Mouse (Mus musculus) spleen, embryonic (tissue): ENCODE results near the gene Atp8a1.

Source experiments
- CTCF ChIA-PET: fragments of 350-600 bp; sonication (Branson Sonifier 250); formaldehyde crosslinking; loops from one replicate; lab custom pipeline; 2022; lab: Charles Lee

Atp8a1 gene

GRCm38 (mm10) chr5:67847253-67848165 is at the start of gene Atp8a1:
Gene Atp8a1, minus strand, starts transcription at chr5:67847434.
- CTCF ChIA-PET = interaction anchor here (0.8 to 1.2 kb wide), 2 partner anchors 17 to 86 kb away, joined by 3 to 4 read pairs; no protein-coding TSS in a partner anchor

GRCm38 (mm10) chr5:67884422-67885210 is 37.4 kb upstream of the Atp8a1 start:
- CTCF ChIA-PET = no interaction called here

GRCm38 (mm10) chr5:67883564-67884171 is 36.4 kb upstream of the Atp8a1 start:
- CTCF ChIA-PET = no interaction called here

- CTCF ChIA-PET = no interaction called here
Measured at GRCm38 (mm10) chr5:67871414-67871813, 24.2 kb upstream of the Atp8a1 start.

GRCm38 (mm10) chr5:67866221-67866620 is 19.0 kb upstream of the Atp8a1 start:
- CTCF ChIA-PET = interaction anchor here (0.6 kb wide), 1 partner anchor 38 kb away, joined by 6 read pairs; no protein-coding TSS in a partner anchor

DNA sequence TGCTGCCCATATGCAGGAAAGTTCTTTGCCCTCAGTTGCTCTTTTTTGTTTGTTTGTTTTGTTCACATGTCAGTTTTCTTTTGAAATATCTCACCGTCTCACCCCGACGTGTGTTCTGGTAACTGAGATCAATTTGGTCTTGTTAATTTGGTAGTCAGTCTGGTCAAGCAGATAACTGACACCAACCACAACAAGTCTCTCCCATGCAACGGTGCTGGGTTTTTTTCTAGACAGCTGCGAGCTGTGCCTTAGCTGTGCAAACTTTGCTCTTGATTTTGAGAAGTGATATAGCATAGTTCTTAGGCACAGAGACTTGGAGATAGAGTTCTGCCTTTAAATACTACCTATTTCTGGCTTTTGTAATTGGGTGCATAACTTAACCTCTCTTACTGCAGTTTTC is 18.4 kb upstream of the Atp8a1 start:
- CTCF ChIA-PET = interaction anchor here (0.6 kb wide), 1 partner anchor 39 kb away, joined by 6 read pairs; no protein-coding TSS in a partner anchor

DNA sequence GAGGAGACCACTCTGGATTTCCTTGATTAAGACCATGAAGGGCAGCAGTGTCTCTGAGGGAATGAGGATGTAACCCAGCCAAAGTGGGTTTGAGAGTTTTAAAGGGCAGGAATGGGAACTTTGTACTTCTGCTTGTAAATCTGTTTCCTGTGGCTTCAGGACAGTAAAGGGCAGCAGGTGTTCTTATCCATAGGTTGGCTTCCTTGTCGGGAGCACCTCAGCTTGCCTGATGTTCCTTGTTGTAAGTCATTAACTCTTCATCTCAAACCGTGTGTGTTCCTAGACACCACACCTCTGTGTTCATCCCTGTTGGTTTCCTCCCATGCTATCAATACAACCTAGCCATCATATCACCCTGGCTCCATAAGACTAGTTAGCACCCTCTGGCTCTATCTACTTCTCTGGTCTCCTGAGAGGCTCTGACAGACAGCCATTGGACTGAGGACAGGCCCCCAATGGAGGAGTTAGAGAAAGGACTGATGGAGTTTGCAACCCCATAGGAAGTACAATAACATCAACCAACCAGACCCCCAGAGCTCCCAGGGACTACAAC is 17.4 kb upstream of the Atp8a1 start:
- CTCF ChIA-PET = no interaction called here

GRCm38 (mm10) chr5:67863950-67864391 is 16.7 kb upstream of the Atp8a1 start:
- CTCF ChIA-PET = no interaction called here

DNA sequence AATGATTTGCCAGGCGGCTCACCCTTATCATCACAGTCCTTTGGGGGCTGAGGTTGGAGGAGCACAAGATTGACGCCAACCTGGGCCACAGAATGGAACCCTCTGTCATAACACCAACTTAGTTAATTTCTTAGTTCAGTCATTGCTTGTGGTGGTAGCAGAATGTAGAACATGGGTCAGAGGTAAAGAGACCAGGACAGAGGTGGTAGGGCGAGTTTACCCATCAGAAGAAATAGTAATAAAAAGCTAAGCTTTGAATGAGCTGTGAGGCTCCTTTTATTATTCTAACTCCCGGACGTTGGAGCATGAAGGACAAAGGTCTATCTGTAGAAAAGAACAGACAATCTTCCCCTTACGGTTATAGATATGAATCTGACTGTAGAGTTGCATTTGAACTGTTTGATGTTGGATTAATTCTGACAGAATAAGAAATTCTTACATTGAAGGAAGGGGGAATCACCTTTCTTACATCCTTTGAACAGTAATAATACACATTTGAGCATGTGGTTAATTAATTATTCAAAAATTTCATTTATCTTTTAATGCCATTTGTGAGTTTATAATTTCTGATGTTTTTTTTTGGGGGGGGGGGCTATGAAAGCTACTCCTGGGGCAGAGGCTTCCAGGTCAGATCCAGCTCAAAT is 7.9 kb upstream of the Atp8a1 start:
- CTCF ChIA-PET = no interaction called here

DNA sequence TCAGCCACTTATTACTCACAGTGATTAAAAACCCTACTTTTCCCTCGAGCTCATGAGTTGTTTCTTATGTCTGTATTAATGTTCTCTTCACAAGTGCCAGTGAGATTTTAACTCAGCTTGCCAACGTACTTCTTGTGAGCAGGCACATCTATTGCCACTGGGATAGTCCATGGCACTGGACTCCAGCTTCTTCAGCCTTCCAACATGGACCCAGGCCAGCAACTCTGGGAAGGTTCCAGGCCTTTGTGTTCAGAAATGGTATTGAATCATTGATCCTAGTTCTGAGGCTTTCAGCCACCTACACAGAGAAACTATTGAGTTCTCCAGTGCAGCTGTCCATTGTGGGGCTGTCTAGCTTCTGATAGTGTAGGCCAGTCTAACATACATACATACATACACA is 5.6 kb upstream of the Atp8a1 start:
- CTCF ChIA-PET = no interaction called here

DNA sequence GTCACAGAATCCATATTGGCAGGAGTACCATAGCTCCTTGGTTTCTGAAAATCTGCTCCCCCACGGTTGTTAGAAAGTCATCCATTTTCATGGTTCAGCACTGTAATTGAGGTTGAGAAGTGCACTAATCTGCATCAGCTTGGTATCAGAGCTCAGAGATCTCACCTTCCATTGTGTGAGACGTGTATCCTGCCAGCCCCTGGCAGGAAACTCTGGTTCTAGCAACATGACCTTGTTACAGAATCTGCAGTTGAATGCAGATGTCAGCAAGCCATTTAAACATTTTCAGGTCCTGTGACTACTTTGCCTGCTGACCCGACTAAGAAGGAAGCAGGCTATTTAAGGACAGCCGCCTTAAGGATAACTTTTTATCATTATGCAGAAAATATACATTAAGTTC is 2.2 kb upstream of the Atp8a1 start:
- CTCF ChIA-PET = interaction anchor here (0.6 kb wide), 1 partner anchor 96 kb away, joined by 3 read pairs; no protein-coding TSS in a partner anchor

DNA sequence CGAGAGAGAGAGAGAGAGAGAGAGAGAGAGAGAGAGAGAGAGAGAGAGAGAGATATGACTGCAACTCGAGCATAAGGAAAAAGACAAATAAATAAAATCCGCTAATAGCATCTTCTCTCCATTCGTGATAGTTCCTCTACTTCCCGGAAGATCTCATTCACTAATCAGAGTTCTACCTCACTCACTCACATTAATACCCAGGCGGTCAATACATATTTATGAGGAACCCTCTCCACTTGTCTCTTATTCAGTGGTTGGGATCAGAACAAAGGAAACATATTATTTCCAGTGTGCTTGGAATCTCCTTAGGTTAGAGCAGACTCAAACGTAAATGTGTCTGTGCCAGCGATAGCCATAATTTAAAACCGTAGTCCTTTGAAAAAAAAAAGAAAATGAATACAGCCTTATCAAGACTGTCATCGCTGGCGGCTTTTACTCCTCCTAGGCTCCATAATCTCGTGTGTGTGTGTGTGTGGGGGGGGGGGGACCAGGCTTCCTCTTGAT is 1.3 kb upstream of the Atp8a1 start:
- CTCF ChIA-PET = no interaction called here

DNA sequence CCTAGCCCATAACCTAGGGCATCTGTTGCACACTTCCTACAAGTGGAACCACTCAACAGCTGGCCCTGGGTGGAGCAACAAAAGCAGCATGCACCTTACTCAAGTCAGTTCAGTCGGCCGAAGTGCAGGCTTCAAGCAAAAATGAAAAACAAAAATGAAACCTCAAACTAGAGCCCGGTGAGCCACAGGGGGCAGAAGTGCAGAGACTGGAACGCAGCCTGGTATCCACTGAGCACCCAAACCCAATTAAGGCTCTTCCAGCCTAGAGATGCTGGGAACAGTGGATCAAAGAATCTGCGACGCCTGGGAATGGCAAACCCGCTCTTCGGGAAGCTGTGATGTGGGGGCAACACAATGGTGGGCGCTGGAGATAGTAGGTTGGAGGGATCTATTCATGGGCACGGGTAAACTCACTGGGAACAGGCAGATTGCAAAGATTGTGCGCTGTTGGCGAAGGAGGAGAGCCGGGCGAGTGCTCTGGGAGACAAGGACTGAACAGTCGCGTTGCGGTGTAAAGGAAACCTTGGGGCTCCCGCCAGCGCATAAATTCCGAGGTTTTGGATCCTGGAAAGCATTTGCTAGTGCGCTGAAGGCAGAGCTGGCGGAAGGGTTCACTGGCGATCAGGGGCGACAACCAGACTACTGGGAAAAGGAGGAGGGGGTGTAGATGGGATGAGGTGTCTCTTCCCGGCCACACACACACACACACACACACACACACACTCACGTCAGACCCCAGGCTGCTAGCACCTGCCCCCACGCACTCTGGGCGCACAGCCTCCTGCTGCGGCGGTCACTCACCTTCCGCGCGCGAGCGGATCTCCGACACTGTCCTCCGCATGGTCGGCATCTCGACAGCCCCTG is 641 bp downstream of the Atp8a1 start:
- CTCF ChIA-PET = interaction anchor here (0.6 to 1.2 kb wide), 3 partner anchors 16 to 29 kb away, joined by 3 to 4 read pairs (median 3); no protein-coding TSS in a partner anchor

GRCm38 (mm10) chr5:67845190-67845691 is 2.0 kb downstream of the Atp8a1 start:
- CTCF ChIA-PET = interaction anchor here (0.8 kb wide), 1 partner anchor 22 kb away, joined by 3 read pairs; no protein-coding TSS in a partner anchor

DNA sequence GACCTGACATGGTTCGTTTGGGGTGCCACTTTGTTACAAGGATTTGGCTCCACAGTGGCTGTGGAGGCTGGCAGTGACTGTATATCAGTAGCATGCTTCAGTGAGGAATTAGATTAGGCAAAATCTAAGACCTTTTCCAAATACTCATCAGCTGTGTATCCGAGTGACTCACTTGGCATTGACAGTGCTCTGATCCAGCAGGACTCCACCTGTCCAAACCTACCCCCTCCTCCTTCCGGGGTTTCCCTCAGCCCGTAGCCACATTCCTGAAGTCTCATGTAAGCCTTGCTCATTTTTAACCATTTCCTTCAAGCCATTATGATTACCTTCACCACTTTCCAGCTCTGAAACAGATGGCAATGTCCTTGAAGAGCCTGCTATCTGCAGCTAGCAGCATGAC is 3.2 kb downstream of the Atp8a1 start:
- CTCF ChIA-PET = no interaction called here

DNA sequence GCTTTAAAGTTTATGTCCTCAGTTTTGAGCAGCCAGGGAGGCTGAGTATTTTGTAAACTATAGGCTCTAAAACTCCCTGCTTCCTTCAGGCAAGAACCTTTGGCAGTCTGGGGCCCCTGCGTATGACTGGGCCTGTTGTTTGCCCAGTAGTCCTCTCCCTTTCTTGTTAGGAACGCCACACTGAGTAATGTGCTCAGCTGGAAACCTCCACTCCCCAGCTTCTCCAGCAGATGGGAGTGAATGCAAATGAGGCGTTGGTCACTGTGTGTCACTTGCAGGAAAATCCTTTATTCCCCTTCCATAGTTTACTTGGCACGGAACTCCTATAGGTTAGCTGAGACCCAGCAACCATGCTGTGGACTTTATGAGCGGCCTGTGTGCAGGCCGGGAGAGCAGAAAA is 4.9 kb downstream of the Atp8a1 start:
- CTCF ChIA-PET = interaction anchor here (1.1 kb wide), 1 partner anchor 9 kb away, joined by 4 read pairs; no protein-coding TSS in a partner anchor

GRCm38 (mm10) chr5:67833841-67834240 is 13.4 kb downstream of the Atp8a1 start:
- CTCF ChIA-PET = interaction anchor here (1.2 kb wide), 1 partner anchor 9 kb away, joined by 4 read pairs; no protein-coding TSS in a partner anchor

GRCm38 (mm10) chr5:67831293-67832147 is 15.7 kb downstream of the Atp8a1 start:
- CTCF ChIA-PET = interaction anchor here (0.6 to 1.5 kb wide), 2 partner anchors 15 to 185 kb away, joined by 3 to 4 read pairs; partner anchors contain the start of gene Atp8a1
